Mouse (Mus musculus) kidney, adult 18-20 months (tissue): ENCODE data around the gene Washc4.

Source experiments
- DNase-seq: peaks from one replicate; pipeline ENCODE4 v3.0.0; 2021

Washc4 gene

GRCm38 (mm10) chr10:83641641-83642040 lies 98.1 kb downstream of the Washc4 start:
- no peak for DNase-seq

GRCm38 (mm10) chr10:83644167-83644566 lies 100.6 kb downstream of the Washc4 start:
- no peak for DNase-seq

- no peak for DNase-seq
Observed at GRCm38 (mm10) chr10:83644865-83645715, 101.5 kb downstream of the Washc4 start.

GRCm38 (mm10) chr10:83645716-83645990 lies 102.1 kb downstream of the Washc4 start:
- no peak for DNase-seq
